Mouse (Mus musculus) mouse embryonic stem cell (cell line): ENCODE data around the gene St14.

Experiments used
- in situ Hi-C, 2 experiments: fragments of 300-500 bp; cut with MboI; formaldehyde crosslinking; loops; 1 replicate in 1 of 2; 3 replicates in 1 of 2; pipeline ENCODE4 v1.14.3; 2019 to 2020; ENCODE audit warnings: low sequenced_read_pairs in 2 of 2, low pct_unique_long_range_greater_than_20kb in 1 of 2, mixed read lengths in 1 of 2; ENCODE audit not compliant: unreplicated experiment in 1 of 2

The St14 gene

DNA sequence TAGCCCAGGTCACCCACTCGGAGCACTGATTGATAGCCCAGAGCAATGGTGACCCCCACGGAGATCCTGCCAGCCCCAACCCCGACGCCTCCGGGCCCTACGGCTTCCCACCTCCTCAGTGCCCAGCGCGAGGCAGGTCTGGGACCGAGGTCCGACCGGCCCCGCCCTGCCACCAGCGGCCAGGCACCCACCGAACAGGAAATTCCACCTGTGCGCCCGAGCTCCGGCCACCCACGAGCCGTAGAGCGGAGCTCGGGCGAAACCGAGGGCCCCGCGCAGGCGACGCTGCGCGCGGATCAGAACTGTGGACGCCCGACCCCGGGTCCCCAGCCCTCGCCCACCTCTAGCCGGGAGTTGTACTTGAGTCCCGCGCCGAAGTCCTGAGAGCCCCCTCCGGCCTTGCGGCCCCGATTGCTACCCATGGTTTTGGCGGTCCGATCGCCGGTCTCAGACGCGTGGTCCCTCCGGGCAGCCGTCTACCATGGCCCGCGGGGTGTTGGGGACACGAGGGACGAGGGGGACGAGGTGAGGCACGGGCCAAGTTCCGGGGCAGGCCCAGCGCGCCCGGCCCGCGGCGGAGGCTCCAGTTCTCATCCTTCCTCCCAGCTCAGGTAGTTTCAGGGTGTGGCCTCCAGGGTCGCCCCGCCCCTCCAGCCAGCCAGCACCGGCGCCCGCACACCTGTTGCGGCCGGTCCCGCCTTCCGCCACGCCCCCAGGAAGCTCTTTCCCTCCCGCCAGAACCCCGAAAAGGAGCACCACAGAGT, at the start of gene St14:
TSS of gene St14 (minus strand) at position 649 of the 764 bp plus-strand sequence.
- in situ Hi-C loops: no loop called here

DNA sequence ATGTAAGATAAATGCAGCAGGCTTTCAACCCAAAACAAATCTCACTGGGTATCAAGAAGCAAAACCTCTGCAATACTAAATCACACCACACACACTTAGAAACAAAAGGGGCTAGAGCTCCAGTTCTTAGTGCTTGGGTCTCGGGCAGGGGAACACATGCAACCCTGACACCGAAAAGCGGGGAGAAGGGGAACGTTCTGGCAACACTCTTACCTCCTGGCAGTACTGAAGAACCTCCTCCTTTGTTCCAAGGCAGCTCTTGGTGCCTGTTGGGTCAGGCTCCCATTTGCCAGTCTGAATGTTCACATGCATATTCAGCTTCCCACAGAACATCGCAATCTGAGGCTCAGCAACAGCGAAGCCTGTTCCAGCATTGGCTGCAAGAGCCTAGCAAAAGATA, 46.0 kb upstream of the St14 start:
- in situ Hi-C loops: loop anchor here in 1 of 2 experiments (10.0 kb wide), 1 partner anchor 167 kb away; no protein-coding TSS in a partner anchor

DNA sequence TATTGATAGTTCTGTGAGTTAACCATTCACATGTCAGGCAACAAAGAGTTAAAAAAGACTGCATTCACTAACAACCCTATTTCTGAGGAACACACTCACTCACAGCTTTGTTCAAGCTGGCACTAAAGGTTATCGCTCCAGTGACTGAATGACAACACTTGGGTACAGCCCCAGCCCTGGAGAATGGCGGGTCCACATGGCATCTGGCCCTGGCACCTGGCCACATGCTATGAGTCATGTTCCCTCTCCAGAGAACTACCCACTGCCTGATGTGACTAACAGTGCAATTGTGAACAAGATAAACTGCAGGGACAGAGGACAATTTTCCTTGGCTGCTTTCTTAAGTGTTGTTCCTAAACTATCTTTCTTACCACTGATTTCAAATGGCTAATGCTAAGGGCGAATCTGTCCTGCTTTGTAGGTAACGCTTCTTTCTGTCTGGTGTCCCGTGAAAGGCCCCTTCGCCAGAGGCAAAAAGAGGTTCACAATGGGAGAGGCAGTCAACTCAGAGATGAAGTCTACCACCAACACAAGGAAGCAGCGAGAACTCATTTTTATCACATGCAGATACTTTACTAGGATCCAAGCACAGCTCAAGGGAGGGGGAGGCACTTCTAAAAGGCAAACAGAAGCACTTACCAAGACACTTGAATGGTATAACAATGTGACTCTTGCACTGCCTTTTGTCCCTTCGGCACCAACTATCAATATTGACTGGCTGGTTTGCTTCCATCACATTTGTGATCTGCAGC, 44.9 kb upstream of the St14 start:
- in situ Hi-C loops: loop anchor here in 1 of 2 experiments (10.0 kb wide), 1 partner anchor 168 kb away; no protein-coding TSS in a partner anchor

DNA sequence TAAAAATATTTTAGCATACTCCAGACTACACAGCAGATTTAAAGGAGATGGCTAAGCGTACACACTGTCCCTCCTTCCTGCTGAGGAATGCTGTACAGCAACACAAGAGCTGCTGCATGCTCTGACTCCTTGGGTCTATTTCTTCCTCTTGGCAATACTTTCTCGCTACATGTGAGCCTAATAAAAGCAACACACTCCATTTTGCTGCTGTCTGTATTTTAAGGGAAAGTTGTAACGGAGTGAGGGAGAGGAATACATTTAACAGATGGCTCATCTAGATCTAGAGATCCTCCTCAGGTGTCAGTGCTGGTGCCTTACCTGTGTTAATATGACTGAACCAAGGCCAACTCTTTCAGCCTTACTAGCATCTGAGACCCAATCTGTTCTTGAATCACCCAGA, 44.3 kb upstream of the St14 start:
- in situ Hi-C loops: loop anchor here in 1 of 2 experiments (10.0 kb wide), 1 partner anchor 169 kb away; no protein-coding TSS in a partner anchor

DNA sequence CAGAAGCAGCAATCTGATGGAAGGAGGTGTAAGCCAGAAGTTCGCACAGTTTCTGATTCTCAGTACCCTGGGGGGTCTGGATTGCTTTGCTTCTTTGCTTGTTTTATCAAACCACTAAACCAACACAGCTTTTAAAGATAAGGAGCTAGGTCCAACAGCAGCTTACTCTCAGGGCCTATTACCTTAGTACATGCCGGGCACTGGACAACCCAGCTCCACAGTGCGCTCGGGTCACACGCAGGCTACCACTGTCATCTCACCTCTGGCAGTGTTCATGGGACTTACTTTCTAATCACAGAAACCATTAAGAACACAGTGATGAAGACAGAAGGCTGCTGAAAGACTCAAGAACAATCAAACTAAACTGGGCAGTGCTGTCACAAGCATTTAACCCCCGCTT, 43.7 kb upstream of the St14 start:
- in situ Hi-C loops: loop anchor here in 1 of 2 experiments (10.0 kb wide), 1 partner anchor 169 kb away; no protein-coding TSS in a partner anchor

DNA sequence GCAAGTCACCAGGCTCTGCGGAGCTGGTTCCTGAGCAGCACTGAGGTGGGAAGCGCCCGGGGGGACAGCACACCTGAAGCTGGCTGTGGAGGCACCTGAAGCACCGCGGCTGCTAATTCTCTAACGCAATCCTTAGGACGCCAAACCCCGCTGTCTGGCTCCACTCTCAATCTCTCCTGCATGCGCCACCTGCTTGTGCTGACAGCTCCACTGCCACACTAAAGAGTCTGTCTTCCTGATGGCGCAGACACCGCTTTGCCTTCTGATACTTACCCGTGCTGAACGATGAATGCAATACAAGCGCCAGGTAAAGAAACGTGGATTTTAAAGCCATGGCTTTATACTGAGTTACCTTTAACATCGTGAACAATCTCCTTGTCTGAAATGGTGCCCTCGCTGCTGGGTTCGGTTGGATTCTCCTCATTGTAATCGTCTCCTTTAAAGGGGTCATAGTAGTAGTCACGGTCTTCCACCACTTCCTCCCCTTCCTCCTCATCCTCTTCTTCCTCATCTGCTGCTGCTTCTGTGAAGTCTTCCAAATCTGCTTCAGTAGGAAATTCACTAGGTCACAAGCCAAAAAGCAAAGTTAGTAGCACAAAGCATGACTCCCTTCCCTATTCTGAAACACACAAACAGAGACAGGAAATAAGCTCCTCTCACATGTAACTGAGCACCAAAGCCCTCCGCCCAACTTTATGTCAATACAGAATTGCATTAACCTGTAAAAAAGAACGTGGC, 36.9 kb upstream of the St14 start:
- in situ Hi-C loops: loop anchor here in 1 of 2 experiments (25.0 kb wide), 1 partner anchor 169 kb away; no protein-coding TSS in a partner anchor

DNA sequence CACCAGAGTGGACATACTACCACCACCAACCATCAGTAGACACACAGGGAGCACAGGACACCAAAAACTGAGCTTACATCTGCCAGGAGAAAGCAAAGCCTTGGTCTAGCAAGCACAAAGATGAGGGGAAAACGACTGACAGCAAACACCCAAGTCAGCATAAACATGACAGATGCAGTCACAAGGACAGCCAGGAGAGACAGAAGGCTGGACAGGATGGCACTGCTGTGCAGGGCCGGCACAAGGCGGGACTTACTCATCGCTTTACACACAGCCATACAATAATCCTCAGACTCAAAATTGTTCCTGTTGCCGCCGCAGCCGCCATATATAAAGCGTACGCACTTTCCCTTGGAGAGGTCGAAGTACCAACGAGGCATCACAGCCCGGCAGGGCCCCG, 35.7 kb upstream of the St14 start:
- in situ Hi-C loops: loop anchor here in 1 of 2 experiments (25.0 kb wide), 1 partner anchor 170 kb away; no protein-coding TSS in a partner anchor

DNA sequence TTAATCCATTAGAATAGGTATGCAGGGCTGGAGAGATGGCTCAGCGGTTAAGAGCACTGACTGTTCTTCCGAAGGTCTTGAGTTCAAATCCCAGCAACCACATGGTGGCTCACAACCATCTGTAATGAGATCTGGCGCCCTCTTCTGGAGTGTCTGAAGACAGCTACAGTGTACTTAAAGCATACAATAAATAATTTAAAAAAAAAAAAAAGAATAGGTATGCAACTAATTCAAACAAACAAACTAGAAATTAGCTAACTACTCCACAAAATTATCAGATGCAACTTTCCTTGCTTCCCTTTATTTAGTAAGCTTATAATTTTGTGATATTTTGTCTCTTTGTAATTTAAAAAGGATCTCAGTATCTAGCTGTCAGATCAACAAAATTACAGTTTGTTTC, 33.9 kb upstream of the St14 start:
- in situ Hi-C loops: loop anchor here in 1 of 2 experiments (25.0 kb wide), 1 partner anchor 172 kb away; no protein-coding TSS in a partner anchor

DNA sequence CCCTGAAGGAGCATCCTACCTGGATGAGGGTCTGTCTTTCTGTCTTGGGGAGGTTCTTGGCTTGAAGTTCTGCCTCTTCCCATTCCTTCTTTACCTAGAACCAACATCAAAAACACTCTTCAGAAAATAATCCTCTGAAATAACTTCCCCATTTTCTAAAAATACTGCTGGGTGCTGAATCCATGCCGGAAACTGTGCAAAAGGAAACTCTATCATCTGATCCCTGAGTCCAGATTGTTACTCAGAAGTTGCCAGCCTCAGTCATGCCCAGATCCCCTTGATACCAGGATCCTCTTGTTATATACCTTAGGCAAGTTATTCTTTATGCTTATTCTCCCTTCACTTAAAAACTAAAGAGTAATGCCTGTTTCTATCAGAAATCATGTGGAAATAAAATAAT, 31.7 kb upstream of the St14 start:
- in situ Hi-C loops: loop anchor here in 1 of 2 experiments (25.0 kb wide), 1 partner anchor 174 kb away; no protein-coding TSS in a partner anchor

DNA sequence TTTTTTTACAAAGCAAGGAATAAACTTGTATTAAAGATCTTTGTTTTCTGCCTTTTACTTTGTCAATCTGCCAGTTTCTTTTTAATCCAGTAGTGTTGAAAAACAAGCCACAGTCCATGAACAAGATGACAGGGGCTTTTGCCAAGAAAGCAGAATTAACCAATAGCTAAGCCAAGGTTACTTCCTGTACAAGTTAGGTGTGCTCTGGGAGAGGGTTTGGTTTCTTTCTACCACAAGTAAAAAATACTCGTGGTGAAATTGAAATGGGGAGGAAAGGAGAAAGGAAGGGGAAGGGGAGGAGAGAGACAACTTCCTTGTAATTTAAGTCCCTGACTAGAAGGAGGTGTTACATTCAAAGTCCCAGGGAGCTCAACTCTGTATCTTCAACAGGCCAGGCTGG, 31.3 kb upstream of the St14 start:
- in situ Hi-C loops: loop anchor here in 1 of 2 experiments (25.0 kb wide), 1 partner anchor 174 kb away; no protein-coding TSS in a partner anchor

DNA sequence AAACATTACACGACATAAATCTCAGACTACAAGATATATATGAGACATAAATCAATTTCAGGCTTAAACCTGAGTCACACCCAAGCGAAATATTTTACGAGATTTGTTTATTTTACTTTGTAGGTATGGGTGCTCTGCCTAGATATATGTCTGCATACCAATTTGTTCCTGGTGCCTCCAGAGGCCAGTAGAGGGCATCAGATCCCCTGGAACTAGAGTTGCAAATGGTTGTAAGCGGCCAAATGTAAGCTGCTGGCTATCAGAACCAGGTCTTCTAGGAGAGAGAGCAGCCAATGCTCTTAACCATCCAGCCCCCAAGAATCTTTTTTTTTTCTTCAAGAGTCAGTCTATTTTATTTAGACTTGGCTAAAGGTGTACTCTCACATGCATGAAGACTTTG, 28.3 kb upstream of the St14 start:
- in situ Hi-C loops: loop anchor here in 1 of 2 experiments (25.0 kb wide), 1 partner anchor 177 kb away; no protein-coding TSS in a partner anchor

DNA sequence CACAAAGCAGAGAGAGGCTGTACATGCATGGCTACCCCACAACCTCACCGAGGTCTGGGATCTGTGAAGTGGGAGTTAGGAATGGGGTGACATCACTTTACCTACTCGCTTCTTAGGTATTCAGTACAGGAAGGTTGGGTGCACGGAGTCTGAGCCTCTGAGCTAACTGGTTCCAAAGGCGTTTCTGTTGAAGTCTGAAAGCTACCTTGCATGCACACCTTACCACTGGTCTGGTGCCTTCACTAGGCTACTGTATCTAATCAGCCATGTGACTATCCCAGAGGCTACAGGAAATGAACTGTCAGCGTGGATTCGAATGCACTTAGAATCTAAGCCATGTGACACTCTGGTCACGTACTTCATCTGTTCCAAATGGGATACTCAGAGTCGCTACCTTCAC, 24.9 kb upstream of the St14 start:
- in situ Hi-C loops: loop anchor here in 1 of 2 experiments (25.0 kb wide), 1 partner anchor 181 kb away; no protein-coding TSS in a partner anchor

DNA sequence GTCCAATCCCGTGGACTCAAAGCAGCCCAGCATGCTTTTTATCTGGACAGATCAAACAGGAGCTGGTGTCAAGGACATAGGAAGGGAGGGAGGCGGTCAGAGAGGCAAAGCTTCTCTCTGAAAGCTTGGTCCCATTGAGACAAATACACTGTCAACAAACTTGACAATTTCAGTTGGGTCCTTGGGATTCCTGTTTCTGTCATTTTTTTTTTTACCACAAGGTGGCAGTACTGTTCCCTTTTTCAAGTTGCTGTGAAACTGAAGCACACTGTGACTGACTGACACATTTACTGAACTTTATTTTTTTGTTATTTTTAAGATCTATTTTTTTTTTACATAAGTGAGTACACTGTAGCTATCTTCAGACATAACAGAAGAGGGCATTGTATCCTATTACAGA, 19.4 kb upstream of the St14 start:
- in situ Hi-C loops: loop anchor here in 1 of 2 experiments (25.0 kb wide), 1 partner anchor 186 kb away; no protein-coding TSS in a partner anchor

DNA sequence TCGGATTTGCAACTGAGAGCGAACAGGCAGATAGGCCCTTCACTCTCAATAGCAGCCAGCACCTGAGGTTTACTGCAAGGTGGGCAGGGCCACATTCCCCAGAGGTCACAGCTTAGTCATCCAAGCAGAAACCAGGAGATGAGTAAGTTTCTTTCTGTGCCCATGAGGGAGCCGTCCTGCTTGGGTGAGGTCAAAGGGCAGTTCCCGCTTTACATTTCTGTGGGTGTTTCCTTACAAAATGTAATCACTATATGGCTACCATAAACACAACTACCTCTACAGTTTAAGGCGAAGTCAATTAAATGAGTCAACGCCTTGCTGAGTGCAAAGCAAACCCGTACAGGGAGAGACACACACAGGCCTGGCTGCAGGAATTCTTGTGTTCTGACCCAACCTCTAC, 16.5 kb upstream of the St14 start:
- in situ Hi-C loops: no loop called here

DNA sequence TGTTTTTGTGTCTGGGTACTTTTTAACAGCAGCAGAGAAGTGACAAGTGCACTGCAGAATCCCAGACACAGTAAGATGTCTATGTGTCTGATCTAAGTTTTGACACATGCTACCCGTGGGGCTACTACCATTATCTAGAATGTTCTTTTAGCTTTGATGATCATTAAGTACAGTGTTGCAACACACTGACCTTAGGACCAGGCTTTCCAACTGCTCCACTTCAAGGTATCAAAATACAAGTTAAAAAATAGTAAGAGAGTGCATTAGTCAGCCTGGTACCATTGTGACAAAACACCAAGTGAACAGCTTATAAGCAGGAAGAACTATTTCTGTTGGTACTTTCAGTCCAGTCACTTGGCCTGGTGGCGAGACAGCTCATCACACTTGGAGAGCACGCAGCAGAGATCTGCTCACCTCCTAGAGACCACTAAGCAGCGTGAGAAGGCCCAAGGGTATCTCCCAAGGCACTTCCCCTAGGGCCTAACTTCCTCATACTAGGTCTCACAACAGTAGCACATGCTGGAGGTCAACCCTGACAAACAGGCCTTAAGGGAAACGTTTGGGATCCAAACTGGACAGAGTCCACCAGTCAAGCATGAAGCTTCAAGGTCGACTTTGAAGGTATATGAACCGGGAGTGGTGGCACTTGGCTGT, 13.7 kb upstream of the St14 start:
- in situ Hi-C loops: no loop called here

DNA sequence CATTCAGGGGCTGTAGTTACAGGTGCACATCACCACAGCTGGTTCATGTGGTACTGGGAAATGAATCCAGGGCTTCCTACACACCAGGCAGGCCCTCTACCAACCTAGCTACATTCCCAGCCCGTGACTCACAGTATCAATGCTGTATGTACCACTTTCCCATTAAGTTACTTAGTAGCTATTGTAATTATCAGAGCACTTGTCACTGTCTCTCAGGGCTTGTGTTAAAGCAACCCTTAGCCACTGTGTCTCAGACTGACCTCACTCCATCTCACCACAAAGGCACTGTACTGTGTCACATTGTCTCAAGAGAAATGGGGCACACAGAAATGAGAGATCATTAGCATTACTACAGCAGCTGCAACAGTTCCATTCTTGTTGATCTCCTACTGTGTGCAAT, 11.3 kb upstream of the St14 start:
- in situ Hi-C loops: no loop called here

DNA sequence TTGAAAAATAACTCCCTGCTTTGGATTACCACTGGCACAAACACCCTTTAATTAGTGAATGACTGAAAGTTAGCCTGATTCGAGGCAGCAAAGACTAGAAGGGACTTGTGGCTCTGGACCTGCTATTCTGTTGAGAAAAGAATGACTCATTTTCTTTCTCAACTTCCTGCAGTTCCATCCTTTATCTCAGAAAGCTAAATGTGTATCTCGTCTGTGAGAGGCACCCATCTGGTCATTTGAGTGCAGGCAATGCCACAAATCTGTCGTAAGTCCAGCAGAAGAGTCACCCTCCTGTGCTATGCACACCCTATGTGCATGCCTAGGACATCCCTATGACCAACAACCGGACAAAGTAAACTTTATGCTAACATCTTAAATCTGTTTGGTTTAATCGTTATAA, 1.5 kb upstream of the St14 start:
- in situ Hi-C loops: no loop called here
